Mouse (Mus musculus) kidney, embryonic 15.5 days (tissue): ENCODE measurements around the gene Ptch2. TPM values are rescaled to one million over a fixed set of nuclear protein-coding genes. Genes with fewer than 3 reads are reported as not detected.
A peak's percentile ranks its signal among the peaks of the same experiment; 100 is the strongest.

Experiments
- ATAC-seq: fragments of 200-750 bp; cut with Nextera tagmentation; replicated peaks from 2 replicates; pipeline ENCODE4 v1.8.0; 2017; ENCODE audit warnings: moderate TSS enrichment; ENCODE audit not compliant: low FRiP score
- H3K27ac ChIP-seq: fragments of 300-500 bp; sonication (generic); 2 replicates; pipeline ENCODE4 v1.5.1; 2015; ENCODE audit warnings: mild to moderate bottlenecking, inconsistent platforms
- H3K27me3 ChIP-seq: fragments of 300-500 bp; sonication (generic); 2 replicates; pipeline ENCODE4 v1.6.1; 2015; ENCODE audit warnings: inconsistent platforms
- H3K36me3 ChIP-seq: fragments of 300-500 bp; sonication (generic); 2 replicates; pipeline ENCODE4 v1.6.1; 2015; ENCODE audit warnings: inconsistent platforms
- H3K4me1 ChIP-seq: fragments of 300-500 bp; sonication (generic); 2 replicates; pipeline ENCODE4 v1.6.1; 2015; ENCODE audit warnings: inconsistent platforms
- H3K4me2 ChIP-seq: fragments of 300-500 bp; sonication (generic); 2 replicates; pipeline ENCODE4 v1.6.1; 2015; ENCODE audit warnings: moderate library complexity, mild to moderate bottlenecking, inconsistent platforms
- H3K4me3 ChIP-seq: fragments of 300-500 bp; sonication (generic); replicated peaks from 2 replicates; pipeline ENCODE4 v1.5.1; 2015; ENCODE audit warnings: mild to moderate bottlenecking, inconsistent platforms
- H3K9ac ChIP-seq: fragments of 300-500 bp; sonication (generic); 2 replicates; pipeline ENCODE4 v1.6.1; 2015; ENCODE audit warnings: mild to moderate bottlenecking, inconsistent platforms
- H3K9me3 ChIP-seq: fragments of 300-500 bp; sonication (generic); replicated peaks from 2 replicates; pipeline ENCODE4 v1.6.1; 2016; ENCODE audit warnings: inconsistent platforms
- WGBS: fragments of 180-500 bp; shearing (Covaris S2); methylation state at CpG from one replicate; pipeline ENCODE4 v1.1.7; 2015; ENCODE audit warnings: mixed read lengths; 5-methylcytosine and 5-hydroxymethylcytosine counted together
- polyA plus RNA-seq: library from polyadenylated mRNA; unstranded; fragments of >200 nt; fragmentation: Nextera tagmentation; extraction: Ambion mirVana; gene quantifications from 2 replicates; pipeline ENCODE4 v1.2.1, GENCODE M21; 2015

Ptch2 gene
- polyA plus RNA-seq = 7.6 and 10.2 TPM in 2 replicates

DNA sequence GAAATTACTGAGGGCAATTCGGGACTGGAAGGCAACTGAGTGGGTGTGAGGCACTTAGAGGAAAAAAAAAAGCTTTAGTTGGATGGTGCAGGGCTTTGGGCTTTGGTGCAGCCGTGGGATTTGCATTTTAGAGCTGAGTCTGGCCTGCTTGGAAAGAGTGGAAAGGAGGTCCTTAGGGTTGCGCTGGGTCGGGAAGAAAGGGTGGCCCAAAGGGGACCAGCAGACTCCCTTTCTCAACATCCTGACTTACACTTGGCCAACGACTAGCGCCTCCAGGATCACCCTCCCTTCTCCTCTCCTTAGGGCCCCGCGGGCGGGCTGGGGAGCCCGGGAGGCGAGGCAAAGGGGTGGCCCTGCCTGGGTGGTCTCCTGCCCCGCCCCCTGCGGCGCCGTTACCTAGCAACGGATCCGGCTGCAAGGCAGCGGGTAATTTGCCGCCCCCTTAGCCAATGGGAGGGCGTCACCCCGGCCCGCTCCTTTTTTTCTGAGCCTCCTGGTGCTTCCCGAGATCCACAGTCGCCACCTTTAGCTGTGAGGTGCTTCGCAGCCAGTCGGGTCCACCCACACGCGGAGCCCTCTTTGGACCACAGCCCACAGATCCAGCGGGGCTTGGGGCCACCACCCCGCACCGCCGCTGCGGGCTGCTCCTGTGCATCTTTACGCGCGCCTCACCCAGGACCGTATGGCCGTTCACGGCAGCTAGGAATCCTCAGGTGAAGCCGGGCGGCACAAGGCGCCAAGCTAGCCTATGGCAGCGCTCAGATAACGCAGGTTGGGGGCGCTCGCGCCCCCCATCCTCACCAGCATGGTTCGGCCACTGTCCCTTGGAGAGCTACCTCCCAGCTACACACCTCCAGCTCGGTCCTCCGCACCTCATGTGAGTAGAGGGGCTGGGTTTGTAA, at the start of gene Ptch2:
Gene Ptch2 (plus strand): TSS at position 525 of the 902 bp plus-strand sequence.
- Histone ChIP-seq H3K4me1 (peaks cover 43% of the 10 kb centered on the region), H3K36me3 (peaks cover 4% of the 10 kb centered on the region; the same call in 1 of the 2 replicates), H3K27ac (peak within 1 kb of the TSS; percentile 86), H3K27me3 (no peaks in the 10 kb centered on the region), H3K4me2 (peak within 1 kb of the TSS; percentile 94), H3K9me3 (no peaks in the 10 kb centered on the region), H3K9ac (peak within 1 kb of the TSS; percentile 64), H3K4me3 (peak within 1 kb of the TSS; percentile 69)
- peak; percentile 86 for ATAC-seq
- WGBS = under 1% methylated on average over 50 of the region's 50 CpGs

DNA sequence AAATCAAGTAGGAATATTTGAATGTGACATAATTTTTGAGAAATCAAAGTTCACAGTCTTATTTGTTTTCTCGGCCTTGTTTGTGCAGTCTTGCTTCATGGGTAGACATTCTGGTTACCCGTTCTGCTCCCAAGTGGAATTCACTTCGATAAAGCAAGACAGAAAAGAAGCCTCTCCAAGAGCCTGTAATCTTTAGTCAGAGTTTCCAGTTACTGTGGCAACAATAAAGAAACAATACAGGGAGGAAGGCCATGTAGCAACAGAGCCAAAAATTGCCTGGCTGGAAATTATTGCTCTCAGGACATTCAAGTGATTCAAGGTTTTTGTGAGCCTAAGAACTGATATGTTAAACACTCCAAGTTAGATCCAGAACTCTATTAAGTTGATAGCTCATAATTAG, 47.0 kb upstream of the Ptch2 start:
- H3K9ac ChIP-seq = no peak overlapping the region
- no peaks in the 10 kb centered on the region for H3K4me1 ChIP-seq
- H3K4me2 ChIP-seq = no peak overlapping the region
- H3K36me3 ChIP-seq = peaks cover 40% of the 10 kb centered on the region
- no peak overlapping the region for H3K27ac ChIP-seq
- no peaks in the 10 kb centered on the region for H3K27me3 ChIP-seq
- WGBS = 75% methylated on average over 3 of the region's 3 CpGs
- H3K9me3 ChIP-seq = no peaks in the 10 kb centered on the region
- ATAC-seq = no peak
- no peak overlapping the region for H3K4me3 ChIP-seq

DNA sequence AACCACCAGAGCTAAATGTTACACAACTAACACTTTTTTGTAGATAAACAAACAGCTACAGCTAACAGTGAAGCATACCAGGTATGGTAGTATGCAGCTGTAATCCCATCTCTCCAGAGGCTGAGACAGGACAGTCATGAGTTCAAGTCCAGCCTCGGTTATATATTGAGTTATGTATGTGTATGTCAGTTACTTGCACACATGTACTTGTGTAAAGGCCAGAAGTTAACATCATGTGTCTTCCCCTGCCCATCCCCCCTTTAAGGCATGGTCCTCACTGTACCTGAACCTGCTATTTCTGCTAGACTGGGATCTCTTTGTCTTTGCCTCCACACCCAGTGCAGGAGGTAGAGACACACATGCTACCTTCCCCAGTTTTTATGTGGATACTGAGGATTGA, 46.4 kb upstream of the Ptch2 start:
- no peak for ATAC-seq
- no peak overlapping the region for H3K27ac ChIP-seq
- no peaks in the 10 kb centered on the region for H3K4me1 ChIP-seq
- 88% methylated on average over 1 of the region's 1 CpGs for WGBS
- no peak overlapping the region for H3K4me2 ChIP-seq
- H3K36me3 ChIP-seq = peaks cover 37% of the 10 kb centered on the region
- H3K27me3 ChIP-seq = no peaks in the 10 kb centered on the region
- no peaks in the 10 kb centered on the region for H3K9me3 ChIP-seq
- H3K9ac ChIP-seq = no peak overlapping the region
- H3K4me3 ChIP-seq = no peak overlapping the region

DNA sequence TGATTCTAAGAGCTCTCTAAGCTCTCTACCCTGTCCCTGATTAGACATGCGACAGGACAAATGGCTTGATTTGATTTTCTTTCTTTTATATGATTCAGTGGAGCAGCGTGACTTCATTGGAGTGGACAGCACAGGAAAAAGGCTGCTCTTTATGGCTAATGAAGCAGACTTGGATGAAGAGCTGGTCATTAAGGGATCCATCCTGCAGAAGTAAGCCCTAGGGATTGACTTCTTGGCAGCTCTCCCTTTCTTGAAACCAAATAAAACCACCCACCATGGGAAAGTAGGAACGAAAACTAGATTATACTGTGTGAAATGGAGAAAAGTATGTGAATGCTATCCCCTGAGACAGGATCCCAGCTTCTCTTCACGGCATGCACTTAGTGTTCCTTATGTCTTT, 43.2 kb upstream of the Ptch2 start:
- H3K4me2 ChIP-seq = no peak overlapping the region
- WGBS = 88% methylated on average over 4 of the region's 4 CpGs
- H3K4me3 ChIP-seq = no peak overlapping the region
- H3K9me3 ChIP-seq = no peaks in the 10 kb centered on the region
- no peak overlapping the region for H3K9ac ChIP-seq
- H3K27ac ChIP-seq = no peak overlapping the region
- H3K4me1 ChIP-seq = no peaks in the 10 kb centered on the region
- H3K27me3 ChIP-seq = no peaks in the 10 kb centered on the region
- no peak for ATAC-seq
- peaks cover 28% of the 10 kb centered on the region for H3K36me3 ChIP-seq

DNA sequence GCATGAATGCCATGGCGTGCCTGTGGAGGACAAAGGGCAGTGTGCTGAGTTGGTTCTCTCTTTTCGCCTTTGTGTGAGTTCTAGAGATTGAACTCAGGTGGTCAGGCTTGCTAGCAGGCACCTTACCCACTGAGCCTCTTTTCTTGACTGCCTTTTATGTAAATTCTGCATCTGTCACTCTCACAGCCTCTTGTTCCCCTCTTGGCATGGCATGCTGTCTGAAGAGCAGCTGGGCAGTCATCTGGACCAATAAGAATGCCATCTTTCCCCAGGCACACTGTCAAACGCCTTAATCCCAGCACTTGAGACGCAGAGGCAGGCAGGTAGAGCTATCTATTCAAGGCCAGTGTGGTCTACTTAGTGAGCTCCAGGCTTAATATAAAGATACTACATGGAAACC, 41.9 kb upstream of the Ptch2 start:
- Histone ChIP-seq H3K9me3 (no peaks in the 10 kb centered on the region), H3K4me1 (no peaks in the 10 kb centered on the region), H3K27ac (no peak overlapping the region), H3K4me2 (no peak overlapping the region), H3K9ac (no peak overlapping the region), H3K27me3 (no peaks in the 10 kb centered on the region), H3K4me3 (no peak overlapping the region), H3K36me3 (peaks cover 27% of the 10 kb centered on the region)
- ATAC-seq = no peak
- 86% methylated on average over 4 of the region's 4 CpGs for WGBS

DNA sequence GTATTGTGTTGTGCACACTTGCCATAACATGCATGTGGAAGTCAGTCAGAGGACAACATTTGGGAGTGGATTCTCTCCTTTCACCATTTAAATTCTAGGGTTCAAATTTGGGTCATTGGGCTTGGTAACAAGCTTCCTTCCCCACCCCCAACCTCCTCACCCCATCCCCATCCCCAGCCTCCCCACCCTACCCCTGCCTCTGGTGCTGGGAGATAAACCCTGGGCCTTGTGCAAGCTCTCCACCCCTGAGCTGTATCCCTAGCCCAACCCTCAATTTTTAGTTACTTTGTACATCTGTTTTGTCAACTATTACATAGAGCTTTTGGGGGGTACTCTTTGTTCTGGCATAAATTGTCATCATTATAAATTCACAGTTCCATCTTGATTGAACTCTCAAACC, 39.8 kb upstream of the Ptch2 start:
- Histone ChIP-seq H3K4me3 (no peak overlapping the region), H3K9ac (no peak overlapping the region), H3K27me3 (no peaks in the 10 kb centered on the region), H3K4me1 (no peaks in the 10 kb centered on the region), H3K36me3 (peaks cover 31% of the 10 kb centered on the region), H3K27ac (no peak overlapping the region), H3K4me2 (no peak overlapping the region), H3K9me3 (no peaks in the 10 kb centered on the region)
- ATAC-seq = no peak

DNA sequence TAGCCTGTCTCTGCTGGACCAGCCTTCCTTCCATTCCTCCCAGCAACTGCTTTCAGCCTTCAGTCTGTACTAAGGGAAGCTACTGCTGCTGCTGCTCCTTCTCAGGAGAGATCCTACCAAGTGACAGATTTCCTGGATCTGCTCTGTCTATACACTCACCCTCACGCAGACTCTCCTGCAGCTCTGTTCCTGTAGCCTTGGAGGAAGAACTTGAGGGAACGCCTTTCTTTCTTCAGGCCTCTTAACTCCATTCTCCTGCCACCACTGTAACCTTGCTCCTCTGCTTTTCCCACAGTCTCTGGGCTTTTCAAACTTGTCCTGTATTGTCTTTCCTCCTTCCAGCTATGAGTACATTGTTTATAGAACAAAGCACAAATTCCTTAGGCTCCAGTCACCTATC, 39.4 kb upstream of the Ptch2 start:
- H3K9me3 ChIP-seq = no peaks in the 10 kb centered on the region
- H3K4me3 ChIP-seq = no peak overlapping the region
- H3K27me3 ChIP-seq = no peaks in the 10 kb centered on the region
- no peak overlapping the region for H3K9ac ChIP-seq
- peaks cover 33% of the 10 kb centered on the region for H3K36me3 ChIP-seq
- H3K4me1 ChIP-seq = no peaks in the 10 kb centered on the region
- WGBS = 91% methylated on average over 2 of the region's 2 CpGs
- H3K27ac ChIP-seq = no peak overlapping the region
- no peak for ATAC-seq
- no peak overlapping the region for H3K4me2 ChIP-seq

DNA sequence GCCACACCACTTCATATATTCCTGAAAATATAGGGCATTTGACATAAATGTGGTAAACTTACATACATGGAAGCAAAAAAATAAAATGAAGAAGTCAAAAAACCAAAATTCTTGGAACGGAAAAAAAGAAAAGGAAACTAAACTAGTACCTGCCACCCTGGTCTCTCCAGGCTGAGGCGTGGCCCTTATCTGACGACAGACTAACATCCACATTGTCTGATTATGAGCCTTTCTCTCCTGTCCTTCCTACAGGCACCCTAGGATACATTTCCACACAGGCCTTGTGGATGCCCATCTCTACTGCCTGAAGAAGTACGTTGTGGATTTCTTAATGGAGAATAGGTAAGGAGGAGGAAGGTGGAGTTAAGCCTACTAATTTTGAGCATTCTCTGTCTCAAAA, 37.4 kb upstream of the Ptch2 start:
- 90% methylated on average over 4 of the region's 4 CpGs for WGBS
- H3K36me3 ChIP-seq = peaks cover 41% of the 10 kb centered on the region
- no peak overlapping the region for H3K9ac ChIP-seq
- no peaks in the 10 kb centered on the region for H3K9me3 ChIP-seq
- no peak overlapping the region for H3K4me2 ChIP-seq
- no peaks in the 10 kb centered on the region for H3K4me1 ChIP-seq
- no peak for ATAC-seq
- no peak overlapping the region for H3K27ac ChIP-seq
- H3K4me3 ChIP-seq = no peak overlapping the region
- no peaks in the 10 kb centered on the region for H3K27me3 ChIP-seq

DNA sequence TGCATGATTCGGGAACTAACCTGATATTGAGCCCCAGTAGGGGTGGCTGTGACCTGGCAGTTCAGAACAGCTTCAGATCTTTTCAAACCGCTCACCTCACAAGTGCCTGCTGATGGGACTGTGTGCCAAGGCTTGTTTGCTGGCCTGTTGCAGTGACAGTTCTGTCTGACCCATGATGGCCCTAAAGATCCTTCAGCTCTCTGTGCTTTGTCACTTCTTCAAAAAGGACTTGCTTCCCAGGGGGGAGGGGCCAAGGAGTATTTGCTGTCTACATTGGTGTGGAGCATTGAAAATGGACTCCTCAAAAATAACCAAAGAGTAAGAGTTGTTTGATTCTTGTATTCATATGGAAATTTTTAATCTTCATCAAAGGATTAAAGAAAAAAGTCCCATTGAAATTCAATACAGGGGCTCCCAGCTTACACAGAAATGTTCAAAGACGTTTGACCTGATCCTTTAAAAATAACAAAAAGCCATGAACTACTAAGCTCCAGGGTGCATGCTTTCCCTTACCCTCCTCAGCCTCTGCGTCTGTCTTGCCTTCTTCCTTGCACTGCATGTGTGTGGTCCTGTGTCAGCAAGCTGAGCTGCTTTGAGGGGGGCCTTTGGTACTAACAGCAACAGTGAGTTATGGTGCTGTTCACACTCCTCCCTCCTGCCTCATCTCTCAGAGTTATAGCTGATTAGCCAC, 33.0 kb upstream of the Ptch2 start:
- 47% methylated on average over 4 of the region's 4 CpGs for WGBS
- H3K27ac ChIP-seq = no peak overlapping the region
- no peaks in the 10 kb centered on the region for H3K27me3 ChIP-seq
- no peaks in the 10 kb centered on the region for H3K4me1 ChIP-seq
- H3K4me3 ChIP-seq = no peak overlapping the region
- no peak overlapping the region for H3K9ac ChIP-seq
- no peaks in the 10 kb centered on the region for H3K9me3 ChIP-seq
- no peak overlapping the region for H3K4me2 ChIP-seq
- H3K36me3 ChIP-seq = peaks cover 77% of the 10 kb centered on the region
- ATAC-seq = no peak

DNA sequence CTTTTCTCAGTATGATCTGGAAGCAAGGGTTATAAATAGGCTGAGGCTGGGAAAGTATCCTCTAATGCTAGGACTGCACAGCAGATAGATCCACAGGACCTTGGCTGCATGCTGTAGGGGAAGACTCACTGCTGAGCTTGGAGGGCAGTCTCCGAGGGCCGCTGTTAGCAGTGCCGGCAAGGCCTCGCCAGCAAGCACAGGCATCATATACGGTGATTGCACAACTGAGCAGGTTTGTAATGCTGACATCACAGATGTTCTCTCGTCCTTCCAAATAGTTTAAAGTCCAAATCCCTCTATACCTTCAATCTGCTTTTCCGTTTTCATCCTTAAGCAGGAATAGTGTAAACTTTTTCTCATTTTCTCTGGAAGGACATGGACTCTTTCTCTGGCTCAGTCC, 27.8 kb upstream of the Ptch2 start:
- Histone ChIP-seq H3K27me3 (no peaks in the 10 kb centered on the region), H3K9me3 (no peaks in the 10 kb centered on the region), H3K4me3 (no peak overlapping the region), H3K4me1 (no peaks in the 10 kb centered on the region), H3K9ac (no peak overlapping the region), H3K36me3 (peaks cover 89% of the 10 kb centered on the region), H3K27ac (no peak overlapping the region), H3K4me2 (no peak overlapping the region)
- no peak for ATAC-seq
- 93% methylated on average over 7 of the region's 7 CpGs for WGBS

DNA sequence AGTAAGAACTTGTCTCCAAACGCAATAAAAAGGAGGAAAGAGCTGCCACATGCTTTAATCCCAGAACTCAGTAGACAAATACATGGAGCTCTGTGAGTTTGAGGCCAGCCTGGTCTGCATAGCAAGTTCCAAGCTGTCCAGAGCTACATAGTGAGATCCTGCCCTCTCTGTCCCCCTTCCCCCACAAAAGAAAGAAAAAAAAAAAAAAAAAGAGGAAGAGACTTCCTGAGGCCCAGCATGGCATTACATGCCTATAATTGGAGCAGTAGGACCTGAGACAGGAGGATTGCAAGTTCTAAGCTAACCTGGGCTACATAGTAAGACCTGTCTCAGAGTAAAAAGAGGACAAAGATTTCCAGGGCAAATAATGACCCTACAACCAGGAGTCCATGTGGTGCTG, 26.2 kb upstream of the Ptch2 start:
- no peak for ATAC-seq
- 90% methylated on average over 1 of the region's 1 CpGs for WGBS
- H3K9me3 ChIP-seq = no peaks in the 10 kb centered on the region

DNA sequence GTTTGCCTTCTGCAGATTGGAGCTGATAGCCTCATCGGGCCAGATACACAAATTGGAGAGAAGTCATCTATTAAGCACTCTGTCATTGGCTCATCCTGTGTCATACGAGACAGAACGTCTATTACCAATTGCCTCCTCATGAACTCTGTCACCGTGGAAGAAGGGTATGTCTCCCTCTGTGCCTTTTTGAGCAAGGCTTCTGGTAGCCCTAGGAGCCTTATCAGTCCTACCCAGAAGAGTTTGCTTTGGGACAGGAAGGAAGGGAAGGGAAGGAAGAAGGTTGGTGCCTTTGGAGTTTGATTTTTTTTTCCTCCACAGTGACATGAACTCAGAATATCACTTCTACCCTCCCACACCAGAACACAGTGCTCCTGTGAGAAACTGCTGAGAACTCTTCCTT, 25.3 kb upstream of the Ptch2 start:
- H3K27me3 ChIP-seq = no peaks in the 10 kb centered on the region
- no peak overlapping the region for H3K4me3 ChIP-seq
- no peak overlapping the region for H3K4me2 ChIP-seq
- no peaks in the 10 kb centered on the region for H3K4me1 ChIP-seq
- H3K9ac ChIP-seq = no peak overlapping the region
- peaks cover 78% of the 10 kb centered on the region for H3K36me3 ChIP-seq
- H3K27ac ChIP-seq = no peak overlapping the region
- 83% methylated on average over 4 of the region's 4 CpGs for WGBS
- no peaks in the 10 kb centered on the region for H3K9me3 ChIP-seq
- ATAC-seq = no peak

More for the DNA sequence above, 26.2 kb upstream of the Ptch2 start:
- H3K36me3 ChIP-seq = peaks cover 86% of the 10 kb centered on the region
- no peak overlapping the region for H3K27ac ChIP-seq
- no peak overlapping the region for H3K9ac ChIP-seq
- H3K4me1 ChIP-seq = no peaks in the 10 kb centered on the region
- H3K4me3 ChIP-seq = no peak overlapping the region
- no peaks in the 10 kb centered on the region for H3K27me3 ChIP-seq
- H3K4me2 ChIP-seq = no peak overlapping the region
